Mouse (Mus musculus) forebrain, embryonic 16.5 days (tissue): ENCODE results near the gene Prdm10. TPM values are rescaled to one million over a fixed set of nuclear protein-coding genes. Genes with fewer than 3 reads are reported as not detected.

Source experiments
- ATAC-seq: fragments of 200-750 bp; cut with Nextera tagmentation; 2 replicates; pipeline ENCODE4 v1.8.0; 2017; ENCODE audit warnings: mild to moderate bottlenecking, moderate library complexity
- H3K27ac ChIP-seq: fragments of 300-500 bp; sonication (generic); 2 replicates; pipeline ENCODE4 v1.5.1; 2014; ENCODE audit warnings: low read length, control low read depth
- H3K27me3 ChIP-seq: fragments of 300-500 bp; sonication (generic); replicated peaks from 2 replicates; pipeline ENCODE4 v1.6.1; 2014; ENCODE audit warnings: low read length; ENCODE audit not compliant: control insufficient read depth, insufficient read depth
- H3K36me3 ChIP-seq: fragments of 300-500 bp; sonication (generic); 2 replicates; pipeline ENCODE4 v1.6.1; 2014; ENCODE audit not compliant: control insufficient read depth, insufficient read depth
- H3K4me1 ChIP-seq: fragments of 300-500 bp; sonication (generic); replicated peaks from 2 replicates; pipeline ENCODE4 v1.6.1; 2014; ENCODE audit warnings: low read length; ENCODE audit not compliant: control insufficient read depth, insufficient read depth
- H3K4me2 ChIP-seq: fragments of 300-500 bp; sonication (generic); 2 replicates; pipeline ENCODE4 v1.6.1; 2014; ENCODE audit warnings: mild to moderate bottlenecking, low read length, control low read depth
- H3K4me3 ChIP-seq: fragments of 300-500 bp; sonication (generic); replicated peaks from 2 replicates; pipeline ENCODE4 v1.5.1; 2014; ENCODE audit warnings: mild to moderate bottlenecking, low read length, control low read depth
- H3K9ac ChIP-seq: fragments of 300-500 bp; sonication (generic); replicated peaks from 2 replicates; pipeline ENCODE4 v1.6.1; 2014; ENCODE audit warnings: low read depth, low read length, control low read depth
- H3K9me3 ChIP-seq: fragments of 300-500 bp; sonication (generic); 2 replicates; pipeline ENCODE4 v1.6.1; 2016; ENCODE audit warnings: low read length; ENCODE audit not compliant: control insufficient read depth
- WGBS: fragments of 180-500 bp; shearing (Covaris S2); extraction: QIAGEN DNeasy Blood & Tissue Kit; methylation state at CpG from one replicate; pipeline ENCODE4 v1.1.7; 2014; 5-methylcytosine and 5-hydroxymethylcytosine counted together
- polyA plus RNA-seq: library from polyadenylated mRNA; unstranded; fragments of >200 nt; fragmentation: Nextera tagmentation; extraction: Ambion mirVana; gene quantifications from 2 replicates; pipeline ENCODE4 v1.2.1, GENCODE M21; 2015

The Prdm10 gene
- polyA plus RNA-seq, 1 experiment from 2014 or later, result 12.1 TPM

DNA sequence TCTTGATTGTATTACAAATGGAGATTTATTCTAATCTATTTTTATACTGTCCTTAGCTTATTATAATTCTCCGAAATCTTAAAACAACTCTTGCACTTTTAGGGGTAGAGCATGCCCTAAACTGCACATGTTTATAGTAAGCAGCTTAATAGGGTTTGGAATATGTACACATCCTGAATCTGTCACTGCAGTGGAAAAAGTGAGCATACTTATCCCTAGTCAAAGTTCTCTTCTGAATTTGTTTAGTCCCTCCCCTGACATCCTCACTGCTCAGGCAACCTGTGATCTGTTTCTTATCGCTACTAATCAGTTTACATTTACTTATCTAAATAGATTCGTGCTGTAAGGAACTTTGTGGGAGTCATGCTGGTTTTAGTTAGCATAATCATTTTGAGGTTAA is 22.1 kb upstream of the Prdm10 start:
- H3K4me2 ChIP-seq, result no peak overlapping the region
- H3K27ac ChIP-seq, result no peak overlapping the region
- H3K36me3 ChIP-seq, result no peaks in the 10 kb centered on the region
- no peaks in the 10 kb centered on the region for H3K4me1 ChIP-seq
- no peak overlapping the region for H3K4me3 ChIP-seq
- WGBS, result 80% methylated on average over 3 of the region's 3 CpGs
- ATAC-seq, result no peak
- H3K27me3 ChIP-seq, result no peaks in the 10 kb centered on the region
- no peaks in the 10 kb centered on the region for H3K9me3 ChIP-seq
- no peak overlapping the region for H3K9ac ChIP-seq

- H3K4me3 ChIP-seq, result no peak overlapping the region
- H3K9me3 ChIP-seq, result no peaks in the 10 kb centered on the region
- H3K4me2 ChIP-seq, result no peak overlapping the region
- no peaks in the 10 kb centered on the region for H3K4me1 ChIP-seq
- WGBS, result 78% methylated on average over 4 of the region's 4 CpGs
- no peak overlapping the region for H3K9ac ChIP-seq
- no peak overlapping the region for H3K27ac ChIP-seq
- no peak for ATAC-seq
- no peaks in the 10 kb centered on the region for H3K27me3 ChIP-seq
- no peaks in the 10 kb centered on the region for H3K36me3 ChIP-seq
Observed at GRCm38 (mm10) chr9:31260219-31260618, 20.1 kb upstream of the Prdm10 start.

GRCm38 (mm10) chr9:31262226-31263105 is 17.9 kb upstream of the Prdm10 start:
- 37% methylated on average over 4 of the region's 4 CpGs for WGBS
- ATAC-seq, result no peak
- Histone ChIP-seq H3K27me3 (no peaks in the 10 kb centered on the region), H3K4me2 (no peak overlapping the region), H3K9ac (no peak overlapping the region), H3K4me3 (no peak overlapping the region), H3K4me1 (peaks cover 6% of the 10 kb centered on the region), H3K36me3 (no peaks in the 10 kb centered on the region), H3K27ac (no peak overlapping the region), H3K9me3 (no peaks in the 10 kb centered on the region)

- ATAC-seq, result peak; percentile 75
- peaks cover 6% of the 10 kb centered on the region for H3K4me1 ChIP-seq
- H3K4me3 ChIP-seq, result no peak overlapping the region
- H3K9me3 ChIP-seq, result no peaks in the 10 kb centered on the region
- 42% methylated on average over 5 of the region's 5 CpGs for WGBS
- no peaks in the 10 kb centered on the region for H3K27me3 ChIP-seq
- no peaks in the 10 kb centered on the region for H3K36me3 ChIP-seq
- no peak overlapping the region for H3K4me2 ChIP-seq
- 0 out of 2 replicates have a peak overlapping the region, but pooled peaks have one; percentile 33 for H3K27ac ChIP-seq
- no peak overlapping the region for H3K9ac ChIP-seq
Observed at GRCm38 (mm10) chr9:31266013-31266659, 14.2 kb upstream of the Prdm10 start.

DNA sequence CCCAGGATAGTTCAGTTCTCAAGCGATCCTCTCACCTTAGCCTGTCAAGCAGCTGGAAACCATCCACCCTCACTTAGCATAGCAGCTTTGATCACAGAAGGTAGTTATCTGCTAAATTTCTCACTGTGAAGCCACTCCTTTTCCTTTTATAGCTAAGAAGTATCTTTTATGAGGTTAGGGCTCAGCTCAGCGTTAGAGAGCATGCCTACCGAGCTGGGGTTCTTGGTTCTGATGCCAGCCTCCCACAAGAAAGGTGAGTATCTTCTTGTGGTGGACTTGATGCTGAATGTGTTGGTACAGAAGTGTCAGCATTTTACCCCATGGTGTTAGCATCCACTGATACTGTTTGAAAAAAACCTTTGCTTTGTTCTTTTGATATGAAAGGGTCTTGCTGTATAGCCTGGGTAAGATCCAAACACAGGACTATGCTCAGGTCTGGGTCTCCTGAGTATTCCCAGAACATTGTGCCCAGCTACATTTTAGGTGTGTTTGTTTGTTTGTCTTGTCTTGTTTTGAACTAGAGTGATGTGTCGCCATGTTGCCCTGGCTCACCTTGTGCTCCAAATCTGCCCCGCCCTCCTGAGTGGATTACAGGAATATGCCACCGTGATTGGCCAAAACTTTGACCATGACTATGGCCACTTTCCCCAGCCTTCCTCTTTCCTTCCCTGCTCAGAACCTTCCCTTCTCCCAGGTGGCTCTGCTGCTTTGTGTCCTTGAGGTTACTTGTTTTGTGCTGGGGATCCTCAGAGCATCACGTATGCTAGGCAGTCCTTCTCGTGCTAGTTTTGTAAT is 8.9 kb upstream of the Prdm10 start:
- Histone ChIP-seq H3K27me3 (no peaks in the 10 kb centered on the region), H3K36me3 (no peaks in the 10 kb centered on the region), H3K4me2 (no peak overlapping the region), H3K4me1 (peaks cover 1% of the 10 kb centered on the region; the same call in 1 of the 2 replicates), H3K9me3 (no peaks in the 10 kb centered on the region), H3K27ac (no peak overlapping the region), H3K4me3 (no peak overlapping the region), H3K9ac (no peak overlapping the region)
- ATAC-seq, result no peak
- WGBS, result 88% methylated on average over 8 of the region's 8 CpGs

- 76% methylated on average over 4 of the region's 4 CpGs for WGBS
- no peak for ATAC-seq
Observed at GRCm38 (mm10) chr9:31272160-31272559, 8.2 kb upstream of the Prdm10 start.

DNA sequence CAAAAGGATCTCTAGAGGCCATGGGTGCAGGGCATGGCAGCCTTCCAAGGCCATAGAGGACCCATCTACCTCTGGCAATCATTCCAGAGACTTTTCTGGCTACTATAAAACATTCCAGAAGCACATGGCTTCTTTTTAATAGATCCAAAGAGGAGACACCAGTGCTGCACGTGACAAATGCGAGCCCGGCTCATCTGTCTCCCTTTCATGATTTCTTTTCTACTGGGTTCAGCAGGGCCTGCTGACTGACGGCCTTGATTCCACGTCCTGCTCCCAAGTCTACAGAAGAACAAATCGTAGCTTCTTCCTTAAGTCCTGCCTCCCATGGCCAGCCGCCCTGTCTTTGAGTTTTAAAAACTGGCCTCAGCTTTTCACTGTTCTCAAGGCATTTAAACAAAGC is 1.7 kb upstream of the Prdm10 start:
- Histone ChIP-seq H3K4me1 (peaks cover 11% of the 10 kb centered on the region), H3K9ac (no peak overlapping the region), H3K27ac (no peak overlapping the region), H3K9me3 (no peaks in the 10 kb centered on the region), H3K36me3 (no peaks in the 10 kb centered on the region), H3K4me2 (no peak overlapping the region), H3K4me3 (no peak overlapping the region), H3K27me3 (no peaks in the 10 kb centered on the region)
- 79% methylated on average over 7 of the region's 7 CpGs for WGBS
- ATAC-seq, result no peak

More at GRCm38 (mm10) chr9:31272160-31272559, 8.2 kb upstream of the Prdm10 start:
- no peak overlapping the region for H3K4me2 ChIP-seq
- H3K27me3 ChIP-seq, result no peaks in the 10 kb centered on the region
- H3K36me3 ChIP-seq, result no peaks in the 10 kb centered on the region
- H3K4me3 ChIP-seq, result no peak overlapping the region
- no peak overlapping the region for H3K27ac ChIP-seq
- H3K9ac ChIP-seq, result no peak overlapping the region
- H3K4me1 ChIP-seq, result no peaks in the 10 kb centered on the region
- H3K9me3 ChIP-seq, result no peaks in the 10 kb centered on the region

GRCm38 (mm10) chr9:31279306-31279705 is 1.0 kb upstream of the Prdm10 start:
- peak overlapping the region; percentile 99 for H3K9ac ChIP-seq
- 62% methylated on average over 2 of the region's 2 CpGs for WGBS

DNA sequence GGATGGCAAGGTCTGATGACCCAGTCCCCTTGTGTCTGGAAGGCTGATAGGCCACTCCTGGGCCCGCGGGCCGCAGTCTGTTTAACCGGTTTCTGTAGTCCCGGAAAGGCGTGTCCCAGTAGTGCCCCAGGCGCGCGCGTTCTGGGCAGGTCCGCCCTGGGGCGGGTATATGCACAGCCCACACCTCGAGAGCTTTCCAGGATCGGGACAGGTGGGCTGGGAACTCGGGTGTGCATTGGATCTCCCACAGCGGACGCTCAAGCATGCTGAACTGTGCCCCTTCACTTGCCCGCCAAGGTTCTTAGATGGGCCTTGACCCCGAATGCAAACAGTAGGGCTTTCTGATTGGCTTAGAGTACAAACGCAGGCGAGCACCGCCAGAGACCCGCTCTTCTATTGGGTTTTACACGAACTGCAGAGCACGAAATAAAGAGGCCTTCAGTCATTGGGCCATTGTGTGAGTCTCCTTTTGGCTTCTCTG is 413 bp upstream of the Prdm10 start:
- 0% methylated on average over 25 of the region's 25 CpGs for WGBS
- Histone ChIP-seq H3K4me2 (peak overlapping the region; percentile 82), H3K27ac (peak overlapping the region; percentile 100), H3K9me3 (no peaks in the 10 kb centered on the region), H3K36me3 (no peaks in the 10 kb centered on the region), H3K27me3 (no peaks in the 10 kb centered on the region), H3K9ac (peak overlapping the region; percentile 99), H3K4me3 (peak overlapping the region; percentile 91), H3K4me1 (peaks cover 11% of the 10 kb centered on the region)
- peak; percentile 90 for ATAC-seq

More at GRCm38 (mm10) chr9:31279306-31279705, 1.0 kb upstream of the Prdm10 start:
- Histone ChIP-seq H3K27me3 (no peaks in the 10 kb centered on the region), H3K9me3 (no peaks in the 10 kb centered on the region), H3K27ac (peak overlapping the region; percentile 100), H3K36me3 (no peaks in the 10 kb centered on the region), H3K4me2 (peak overlapping the region; percentile 82), H3K4me3 (peak overlapping the region; percentile 91), H3K4me1 (peaks cover 11% of the 10 kb centered on the region)
- ATAC-seq, result no peak
